Comparison of ENCODE assay signal across 17 mouse cellular contexts in genomic region chr5:75623993-75624706, GRCm38 (mm10). TPM values are rescaled to one million over a fixed set of nuclear protein-coding genes. Genes with fewer than 3 reads are reported as not detected.
DNase-seq lines count a peak whose midpoint lies in the region; ATAC-seq and TF ChIP-seq lines count a peak whose summit lies in the region.
"Had no signal": no experiment of that assay in that cellular context is flagged by ENCODE, and none has a peak within 500 bp of the region (broad histone marks: within the 10 kb centered on the region; RNA-seq: fewer than 3 reads in every experiment).

No protein-coding gene starts in this region.

- H3K4me3 ChIP-seq in erythroblast, embryonic 14.5 days (replicated peaks): peak overlapping the region; percentile 28
- peak overlapping the region; percentile 17; the same call in 1 of the 2 replicates for H3K4me3 ChIP-seq in liver, embryonic 13.5 days (replicated peaks)
- no peak overlapping the region for H3K4me3 ChIP-seq in small intestine, adult 2 months (ENCODE audit: low read depth, low read length)
- H3K4me3 ChIP-seq: heart, embryonic 12.5 days; limb, embryonic 15.5 days; neural tube, embryonic 12.5 days had no signal

- 30% methylated on average over 20 of the region's 20 CpGs for WGBS in liver, embryonic 13.5 days (ENCODE audit: insufficient replicate concordance)
- WGBS in small intestine, adult 2 months: 74% methylated on average over 20 of the region's 20 CpGs

- H3K27me3 ChIP-seq in erythroblast, embryonic 14.5 days (ENCODE audit: control insufficient read depth): no peaks in the 10 kb centered on the region
- no peaks in the 10 kb centered on the region for H3K27me3 ChIP-seq in liver, embryonic 13.5 days
- no peaks in the 10 kb centered on the region for H3K27me3 ChIP-seq in small intestine, adult 2 months (ENCODE audit: control insufficient read depth, insufficient read depth, low read length)
- H3K27me3 ChIP-seq: heart, embryonic 12.5 days; limb, embryonic 15.5 days; neural tube, embryonic 12.5 days had no signal

- H3K27ac ChIP-seq in liver, embryonic 13.5 days: 0 out of 2 replicates have a peak overlapping the region, but pooled peaks have one; percentile 53
- 0 out of 2 replicates have a peak overlapping the region, but pooled peaks have one; percentile 23 for H3K27ac ChIP-seq in small intestine, adult 2 months (ENCODE audit: insufficient read depth, low read depth, low read length)
- H3K27ac ChIP-seq: limb, embryonic 15.5 days; macrophage; neural tube, embryonic 12.5 days had no signal

- H3K4me2 ChIP-seq in liver, embryonic 13.5 days: peak overlapping the region; percentile 48
- H3K4me2 ChIP-seq: heart, embryonic 12.5 days; limb, embryonic 15.5 days; neural tube, embryonic 12.5 days had no signal

- no peak overlapping the region for H3K9ac ChIP-seq in liver, embryonic 13.5 days
- H3K9ac ChIP-seq: heart, embryonic 12.5 days; limb, embryonic 15.5 days; neural tube, embryonic 12.5 days had no signal

- peak; percentile 78 for DNase-seq in heart, adult 11 months
- no peak for DNase-seq in heart, postnatal 36 days
- peak; percentile 56 for DNase-seq in liver, embryonic 13.5 days
- DNase-seq in kidney, adult 18-20 months: no peak
- no peak for DNase-seq in urinary bladder, adult 2 months (ENCODE audit: low spot score)
- DNase-seq in lung, postnatal 25 days (ENCODE audit: low spot score): no peak
- DNase-seq: cerebellum, postnatal 10 days; kidney, postnatal 4 days; thymus, postnatal 36 days had no signal

- no peak for TF ChIP-seq POLR2A in small intestine, adult 2 months (IDR thresholded peaks at IDR 0.05; ENCODE audit: low read depth, low read length)

- intact Hi-C loops in heart, postnatal 36 days (cut with DNase I): no loop called here

- no peaks in the 10 kb centered on the region; the same call in 1 of the 2 replicates for H3K36me3 ChIP-seq in erythroblast, embryonic 14.5 days (ENCODE audit: control insufficient read depth)
- peaks cover 8% of the 10 kb centered on the region for H3K36me3 ChIP-seq in liver, embryonic 13.5 days
- H3K36me3 ChIP-seq in small intestine, adult 2 months (ENCODE audit: control insufficient read depth, insufficient read depth, low read length): no peaks in the 10 kb centered on the region

- no peaks in the 10 kb centered on the region for H3K9me3 ChIP-seq in erythroblast, embryonic 14.5 days (ENCODE audit: control insufficient read depth, low read length)
- no peaks in the 10 kb centered on the region for H3K9me3 ChIP-seq in liver, embryonic 13.5 days (replicated peaks)
- H3K9me3 ChIP-seq: heart, embryonic 12.5 days; limb, embryonic 15.5 days; neural tube, embryonic 12.5 days had no signal

- peaks cover 17% of the 10 kb centered on the region for H3K4me1 ChIP-seq in erythroblast, embryonic 14.5 days (ENCODE audit: control insufficient read depth)
- H3K4me1 ChIP-seq in liver, embryonic 13.5 days (replicated peaks): peaks cover 34% of the 10 kb centered on the region
- peaks cover 6% of the 10 kb centered on the region; the same call in 1 of the 2 replicates for H3K4me1 ChIP-seq in small intestine, adult 2 months (ENCODE audit: control insufficient read depth, insufficient read depth, insufficient read length, low read length)
- H3K4me1 ChIP-seq: heart, embryonic 12.5 days; limb, embryonic 15.5 days; neural tube, embryonic 12.5 days had no signal

- peak; percentile 92 for ATAC-seq in liver, embryonic 13.5 days (ENCODE audit: low read depth)
- ATAC-seq: forebrain, embryonic 14.5 days; hindbrain, embryonic 16.5 days had no signal

- TF ChIP-seq CTCF in small intestine, adult 2 months (IDR thresholded peaks at IDR 0.05; ENCODE audit: extremely low read depth, insufficient read length, insufficient replicate concordance, low read depth, low read length): no peak

RNA-seq across cellular contexts. Expression of gene Kit, which starts 49.4 kb away (rescaled TPM):
- 1 to 10 TPM; 2.4 to 4.0 TPM for total RNA-seq in heart, postnatal 36 days (2021)
- 0.02 and 0.07 TPM in 2 replicates for polyA plus RNA-seq in erythroblast, embryonic 14.5 days (2012)
- polyA plus RNA-seq in liver, embryonic 13.5 days (2015; fragmentation: Nextera tagmentation; extraction: Ambion mirVana): 13.5 and 18.0 TPM in 2 replicates
- polyA plus RNA-seq in small intestine, adult 2 months (2012; rRNA removed): 4.3 and 9.8 TPM in 2 replicates
- polyA plus RNA-seq in urinary bladder, adult 2 months (2012; rRNA removed): 13.1 and 16.5 TPM in 2 replicates

Comparison
In these comparisons a context has a peak if more than half of its experiments do, and no peak if none do; other contexts are left out.
1. DNase-seq: peak in heart, adult 11 months (single experiment) and liver, embryonic 13.5 days (single experiment); none in heart, postnatal 36 days (0 of 2), kidney, adult 18-20 months (single experiment), urinary bladder, adult 2 months (single experiment) and lung, postnatal 25 days (single experiment).